Mouse (Mus musculus): ENCODE data around the gene Ttyh3.
A peak's percentile ranks its signal among the peaks of the same experiment; 100 is the strongest.

The Ttyh3 gene

DNA sequence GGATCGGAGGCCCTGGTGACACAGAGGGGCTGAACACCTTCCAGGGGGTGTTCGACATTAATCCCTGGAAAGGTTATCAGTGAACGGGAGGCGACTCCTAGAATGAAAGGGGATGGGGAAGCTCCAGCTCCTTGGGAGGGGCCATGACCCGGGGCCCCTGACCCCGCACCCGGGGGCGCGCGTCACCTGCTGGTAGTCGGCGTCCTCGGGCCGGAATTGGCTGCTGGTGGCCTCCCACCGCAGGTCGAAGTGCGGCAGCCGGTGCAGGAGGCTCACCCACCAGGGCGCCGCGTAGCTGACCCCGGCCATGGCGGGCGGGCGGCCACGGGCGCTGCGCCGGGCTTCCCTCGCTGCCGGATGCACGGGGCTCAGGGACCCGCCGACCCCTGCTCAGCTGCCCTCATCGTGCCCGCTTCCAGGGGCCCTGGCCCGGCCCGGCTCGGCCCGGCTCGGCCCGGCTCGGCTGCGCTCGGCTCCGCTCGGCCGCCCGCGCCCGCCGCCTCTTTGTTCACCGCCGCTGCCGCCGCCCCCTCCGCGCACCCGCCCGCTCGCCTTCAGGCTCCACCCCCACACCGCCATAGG lies at the start of gene Ttyh3:
TSS of gene Ttyh3 (minus strand) at position 513 of the 582 bp plus-strand sequence.
- no peak for DNase-seq (ENCODE audit: low spot score in 2 of 2)

DNA sequence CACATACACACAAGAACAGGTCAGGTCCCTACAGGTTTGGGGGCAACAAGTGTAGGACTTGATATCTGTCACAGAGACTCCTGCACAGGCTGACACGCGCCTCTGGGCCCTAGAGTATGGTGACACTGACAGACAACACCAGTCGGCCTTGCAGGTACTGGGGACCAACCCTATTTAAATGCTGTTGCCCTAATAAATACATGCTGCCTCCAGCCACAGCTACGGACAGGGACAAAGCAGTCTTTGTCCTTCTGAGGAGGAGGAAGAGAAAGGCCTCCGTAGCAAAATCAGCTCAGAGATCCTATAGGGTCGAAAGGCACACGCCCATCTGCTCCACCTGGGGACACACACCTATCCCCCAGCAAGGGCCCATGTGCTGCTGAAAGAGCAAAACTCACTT lies 47.2 kb upstream of the Ttyh3 start:
- no peak for DNase-seq (ENCODE audit: low spot score in 2 of 2)

- DNase-seq (ENCODE audit: low spot score in 2 of 2) = no peak
These were observed 39.6 kb upstream of the Ttyh3 start for GRCm38 (mm10) chr5:140688434-140688833.

DNA sequence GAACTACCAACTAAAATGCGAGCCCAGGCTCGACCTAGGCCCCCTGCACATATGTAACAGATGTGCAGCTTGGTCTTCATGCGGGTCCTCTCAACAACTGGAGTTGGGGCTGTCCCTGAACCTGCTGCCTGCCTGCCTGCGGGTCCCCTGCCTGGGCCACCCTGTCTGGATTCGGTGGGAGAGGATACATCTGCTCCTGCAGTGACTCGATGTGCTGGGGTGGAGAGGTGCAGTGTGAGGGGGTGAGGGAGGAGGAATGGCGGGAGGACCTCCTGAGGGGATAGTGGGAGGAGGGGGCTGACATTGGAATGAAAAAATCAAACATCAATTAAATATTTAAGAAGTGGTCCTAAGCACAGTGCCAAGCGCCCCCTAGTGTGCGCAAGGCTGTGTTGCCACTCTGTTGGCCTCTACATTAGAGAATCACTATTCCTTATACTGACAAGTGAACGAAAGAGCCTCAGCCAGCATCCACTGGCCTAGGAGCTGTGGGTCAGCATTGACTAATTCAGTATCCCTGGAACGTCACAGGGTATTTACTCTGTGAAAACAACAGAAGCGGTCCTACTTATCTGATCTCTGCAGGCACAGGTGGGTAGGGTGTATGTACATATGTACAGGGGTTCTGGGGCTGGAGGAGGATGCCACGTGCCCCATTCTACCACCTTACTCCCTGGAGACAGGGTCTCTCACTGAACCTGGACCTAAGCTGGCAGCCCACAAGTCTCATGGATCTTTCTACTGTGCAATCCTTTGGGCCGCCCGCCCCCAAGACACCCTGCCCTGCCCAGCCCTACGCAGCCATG lies 35.7 kb upstream of the Ttyh3 start:
- peak in 1 of 2 experiments; percentile 26 for DNase-seq (ENCODE audit: low spot score in 2 of 2)

DNA sequence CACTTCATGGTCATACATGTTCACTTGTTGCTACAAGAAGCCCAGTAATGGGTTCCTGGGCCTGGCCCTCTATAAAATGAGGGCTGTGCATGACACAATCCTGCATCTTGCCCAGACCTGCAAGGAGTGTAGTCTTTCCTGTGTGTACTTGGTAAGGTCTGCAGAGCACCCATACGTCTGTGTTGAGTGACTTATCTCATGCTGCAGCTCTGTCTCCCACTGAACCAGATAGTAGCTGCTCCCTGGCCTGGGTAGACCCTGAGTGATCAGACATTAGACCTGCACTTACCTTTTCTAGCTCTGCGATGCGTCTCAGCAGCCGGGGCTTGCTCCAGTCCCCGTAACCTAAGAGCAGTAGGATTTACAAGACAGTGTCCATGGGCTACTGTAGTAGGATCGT lies 33.3 kb upstream of the Ttyh3 start:
- peak in 1 of 2 experiments; percentile 27 for DNase-seq (ENCODE audit: low spot score in 2 of 2)

DNA sequence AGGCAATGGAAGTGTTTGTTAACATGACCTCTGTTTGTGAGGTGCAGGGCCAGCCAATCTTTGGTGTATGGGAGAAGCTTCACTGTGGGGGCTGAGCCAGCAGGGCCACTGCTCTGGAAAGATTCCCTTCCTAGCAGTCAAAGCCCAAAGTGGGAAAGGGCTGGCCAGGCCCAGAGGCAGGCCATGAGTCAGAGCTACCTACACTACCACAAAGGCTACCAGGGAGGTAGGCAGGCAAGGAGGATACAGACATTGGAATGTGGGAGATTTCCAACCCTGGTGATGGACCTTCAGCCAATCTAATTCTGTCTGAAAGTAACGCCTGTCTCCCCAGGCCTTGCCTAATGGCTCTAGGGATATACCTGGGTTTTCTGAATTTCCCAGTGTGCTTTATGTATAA lies 32.1 kb upstream of the Ttyh3 start:
- no peak for DNase-seq (ENCODE audit: low spot score in 2 of 2)

GRCm38 (mm10) chr5:140680051-140680450 lies 31.2 kb upstream of the Ttyh3 start:
- DNase-seq (ENCODE audit: low spot score in 2 of 2) = no peak

GRCm38 (mm10) chr5:140677137-140677536 lies 28.3 kb upstream of the Ttyh3 start:
- DNase-seq (ENCODE audit: low spot score in 2 of 2) = no peak

- no peak for DNase-seq (ENCODE audit: low spot score in 2 of 2)
These were observed 26.8 kb upstream of the Ttyh3 start for GRCm38 (mm10) chr5:140675640-140676039.

DNA sequence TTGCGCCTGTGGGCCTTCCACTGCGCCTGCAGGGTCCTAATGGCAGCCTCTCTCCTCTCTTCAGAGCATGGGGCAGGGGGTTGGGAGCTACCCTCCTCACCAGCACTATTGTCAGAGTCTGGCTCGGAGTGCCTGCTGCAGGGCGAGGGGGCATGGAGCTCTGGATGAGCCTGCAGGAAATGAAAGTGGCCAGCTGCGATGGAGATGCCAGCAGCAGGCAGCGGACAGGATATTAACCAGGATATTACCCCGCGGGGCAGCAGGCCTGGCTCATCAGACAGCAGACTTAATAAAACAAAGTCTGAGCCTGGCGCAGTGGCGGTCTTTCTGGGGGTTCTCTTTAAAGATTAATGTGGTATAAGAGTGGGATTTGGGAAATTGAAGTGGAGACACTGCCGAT lies 26.2 kb upstream of the Ttyh3 start:
- no peak for DNase-seq (ENCODE audit: low spot score in 2 of 2)

DNA sequence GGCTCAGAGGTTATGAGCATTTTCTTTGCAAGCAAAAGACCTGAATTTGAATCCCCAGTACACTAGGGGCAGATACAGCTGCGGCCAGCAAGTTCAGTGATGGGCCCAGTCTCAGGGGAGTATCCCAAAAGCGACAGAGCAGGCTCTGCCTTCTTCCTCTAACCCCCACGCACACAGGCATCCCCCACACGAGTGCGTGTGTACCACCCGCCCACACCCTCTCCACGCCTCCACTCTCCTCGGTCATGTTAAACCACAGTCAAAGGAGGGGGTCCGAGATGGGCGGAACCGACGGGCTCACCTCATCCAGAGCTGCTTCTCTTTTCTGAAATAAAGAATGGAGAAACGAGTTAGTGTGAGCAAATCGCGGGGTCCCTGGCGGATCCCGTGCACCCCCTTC lies 25.2 kb upstream of the Ttyh3 start:
- DNase-seq (ENCODE audit: low spot score in 2 of 2) = no peak

GRCm38 (mm10) chr5:140672603-140673002 lies 23.8 kb upstream of the Ttyh3 start:
- peak in 1 of 2 experiments; percentile 23 for DNase-seq (ENCODE audit: low spot score in 2 of 2)

DNA sequence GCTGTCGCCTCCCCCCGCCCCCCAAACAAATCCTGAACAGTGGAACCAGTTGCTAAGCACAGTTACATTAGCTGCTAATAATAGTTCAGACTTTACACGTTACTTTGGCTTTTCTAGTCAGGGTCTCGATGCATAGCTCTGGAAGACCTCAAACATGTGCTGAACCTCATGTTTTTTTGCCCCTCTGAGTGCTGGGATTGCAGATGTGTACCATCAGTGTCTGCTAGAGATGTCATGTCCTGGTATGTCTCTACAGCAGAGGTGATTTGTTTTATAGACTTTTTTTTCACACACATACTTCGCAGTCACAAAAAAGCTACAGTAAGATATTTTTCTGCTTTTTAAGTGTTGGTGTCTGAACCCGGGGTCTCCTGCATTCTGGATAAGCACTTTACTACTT lies 23.3 kb upstream of the Ttyh3 start:
- DNase-seq (ENCODE audit: low spot score in 2 of 2) = no peak

GRCm38 (mm10) chr5:140663621-140664180 lies 14.9 kb upstream of the Ttyh3 start:
- peak in 1 of 2 experiments; percentile 53 for DNase-seq (ENCODE audit: low spot score in 2 of 2)

DNA sequence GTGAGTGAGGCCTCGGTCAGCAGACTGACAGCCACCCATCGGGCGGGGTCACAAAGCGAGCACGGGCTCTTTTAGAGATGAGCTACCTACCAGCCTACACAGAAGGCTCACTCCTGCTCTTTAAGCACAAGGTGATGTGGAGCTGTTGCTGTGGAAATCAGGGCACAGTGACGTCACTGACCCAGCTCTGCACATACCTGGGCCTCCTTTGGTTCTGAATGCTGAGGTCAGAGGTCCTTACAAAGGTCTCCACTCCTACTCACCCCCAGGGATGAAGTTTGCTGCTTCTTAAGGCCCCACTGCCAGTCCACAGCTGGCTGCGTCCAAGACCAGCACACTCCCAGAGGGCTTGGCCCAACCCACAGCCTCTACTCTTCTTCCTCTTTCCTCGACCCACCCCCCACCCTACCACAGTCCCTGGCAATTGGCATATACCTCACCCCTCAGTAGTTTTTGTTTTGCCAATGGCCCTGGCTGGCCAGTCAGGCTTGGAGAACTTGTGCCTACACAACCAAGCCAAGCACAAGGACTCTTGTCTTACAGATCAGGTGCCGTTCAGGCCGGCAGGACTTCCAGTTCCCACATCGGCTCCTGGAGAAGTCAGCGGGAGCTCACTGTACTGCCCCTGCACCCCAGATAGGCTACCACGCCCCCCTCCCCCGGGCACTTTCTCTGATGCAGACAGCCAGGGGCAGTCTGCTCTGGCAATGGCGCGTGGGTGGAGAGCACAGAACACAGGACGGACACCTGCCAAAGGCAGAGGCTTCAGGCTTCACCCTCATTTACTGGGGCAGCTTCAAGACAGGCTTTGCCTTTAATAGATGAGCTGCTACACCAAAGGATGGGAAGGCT lies 14.1 kb upstream of the Ttyh3 start:
- peak in 1 of 2 experiments; percentile 34 for DNase-seq (ENCODE audit: low spot score in 2 of 2)

- no peak for DNase-seq (ENCODE audit: low spot score in 2 of 2)
These were observed 13.2 kb upstream of the Ttyh3 start for GRCm38 (mm10) chr5:140661875-140662643.

- DNase-seq (ENCODE audit: low spot score in 2 of 2) = peak in 1 of 2 experiments; percentile 41
These were observed 12.6 kb upstream of the Ttyh3 start for GRCm38 (mm10) chr5:140661427-140661826.

DNA sequence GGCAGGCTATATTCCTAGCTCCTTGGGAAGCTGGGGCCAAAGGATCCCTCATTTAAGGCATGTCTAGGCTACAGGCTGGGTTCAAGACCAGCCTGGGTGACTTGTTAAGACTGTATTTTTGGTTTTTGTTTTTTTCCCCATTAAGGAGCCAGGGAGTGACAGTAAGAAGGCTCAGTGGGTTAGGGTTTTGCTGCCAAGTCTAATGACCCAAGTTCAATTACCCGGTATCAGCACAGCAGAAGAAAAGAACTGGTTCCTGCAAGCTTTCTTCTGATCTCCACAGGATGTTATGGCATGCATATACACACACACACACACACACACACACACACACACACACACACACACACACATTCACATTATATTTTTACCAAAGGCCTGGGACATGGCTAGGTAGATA lies 11.6 kb upstream of the Ttyh3 start:
- no peak for DNase-seq (ENCODE audit: low spot score in 2 of 2)

GRCm38 (mm10) chr5:140659607-140660272 lies 10.9 kb upstream of the Ttyh3 start:
- no peak for DNase-seq (ENCODE audit: low spot score in 2 of 2)

DNA sequence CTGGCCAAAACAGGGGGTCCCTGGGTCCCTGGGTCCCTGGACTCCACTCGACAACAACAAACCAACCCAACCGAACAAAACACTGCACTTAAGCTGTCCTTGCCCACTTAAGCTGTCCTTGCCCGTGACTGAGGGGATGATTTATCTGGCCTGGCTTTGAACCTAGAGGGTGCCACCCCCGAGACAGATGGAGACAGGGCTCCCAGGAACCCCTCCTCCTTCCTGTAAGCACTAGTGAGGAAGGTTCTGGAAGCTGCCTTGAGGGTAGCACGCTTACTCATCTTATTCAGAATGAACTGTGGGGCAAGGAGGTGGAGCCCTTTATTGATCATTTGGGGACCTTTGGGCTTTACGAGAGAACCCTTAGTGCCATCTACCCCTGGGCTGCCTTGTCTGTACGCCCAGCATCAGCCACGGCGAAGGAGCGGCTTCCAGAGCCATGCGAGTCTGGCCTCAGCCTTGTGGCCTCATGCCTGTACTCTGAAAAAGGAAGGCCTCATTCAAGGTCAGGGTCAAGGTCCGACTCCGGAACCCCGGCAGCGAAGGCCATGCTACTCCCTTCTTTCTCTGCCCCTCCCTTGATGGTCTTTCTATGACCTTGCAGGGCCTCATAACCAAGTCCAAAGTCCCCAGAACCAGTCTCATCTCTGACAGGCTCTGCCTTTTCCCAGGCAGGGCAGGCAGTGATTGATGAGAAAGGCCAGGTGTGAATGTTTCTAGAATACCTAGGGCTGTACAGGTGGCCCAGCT lies 5.4 kb upstream of the Ttyh3 start:
- DNase-seq (ENCODE audit: low spot score in 2 of 2) = no peak

Measured in urinary bladder, adult 18-20 months (tissue).